In genomic region chr9:59464293-59464692, GRCm38 (mm10) we compare ENCODE assay signal across 26 mouse cellular contexts.
"Had no signal": no experiment of that assay in that cellular context is flagged by ENCODE, and none has a peak within 500 bp of the region (broad histone marks: within the 10 kb centered on the region; RNA-seq: fewer than 3 reads in every experiment).

No protein-coding gene starts in this region.

- H3K27me3 ChIP-seq: heart, embryonic 13.5 days; heart, embryonic 15.5 days; hindbrain, embryonic 13.5 days; hindbrain, embryonic 15.5 days; kidney, embryonic 15.5 days; limb, embryonic 13.5 days; limb, embryonic 15.5 days had no signal

- DNase-seq: forebrain, postnatal 0 days; gastrocnemius, postnatal 10 days; gastrocnemius, postnatal 25 days; heart, adult 11 months; heart, adult 2 months; heart, postnatal 14 days; heart, postnatal 36 days; kidney, adult 11 months; kidney, adult 2 months; kidney, adult 9 months; kidney, postnatal 14 days; kidney, postnatal 36 days; layer of hippocampus, adult 9-11 months; layer of hippocampus, postnatal 36 days; left cerebral cortex, postnatal 4 days had no signal

- H3K36me3 ChIP-seq: heart, embryonic 15.5 days; hindbrain, embryonic 13.5 days; hindbrain, embryonic 15.5 days; limb, embryonic 15.5 days had no signal

- H3K9ac ChIP-seq: forebrain, postnatal 0 days; heart, embryonic 13.5 days; heart, embryonic 15.5 days; hindbrain, embryonic 13.5 days; hindbrain, embryonic 15.5 days; kidney, embryonic 15.5 days; limb, embryonic 13.5 days; limb, embryonic 15.5 days had no signal

- H3K27ac ChIP-seq: heart, adult 2 months; heart, embryonic 13.5 days; heart, embryonic 15.5 days; hindbrain, embryonic 13.5 days; hindbrain, embryonic 15.5 days; hindbrain, postnatal 0 days; kidney, embryonic 15.5 days; kidney, postnatal 0 days; limb, embryonic 13.5 days; limb, embryonic 15.5 days had no signal

- H3K9me3 ChIP-seq: heart, embryonic 13.5 days; heart, embryonic 15.5 days; hindbrain, embryonic 13.5 days; hindbrain, embryonic 15.5 days; kidney, embryonic 15.5 days; limb, embryonic 13.5 days; limb, embryonic 15.5 days had no signal

- ATAC-seq: forebrain, postnatal 0 days; hindbrain, postnatal 0 days; intestine, embryonic 16.5 days had no signal

- H3K4me3 ChIP-seq: heart, adult 2 months; heart, embryonic 13.5 days; heart, embryonic 15.5 days; hindbrain, embryonic 13.5 days; hindbrain, embryonic 15.5 days; kidney, embryonic 15.5 days; limb, embryonic 13.5 days; limb, embryonic 15.5 days had no signal

- H3K4me1 ChIP-seq: hindbrain, embryonic 15.5 days; kidney, embryonic 15.5 days; limb, embryonic 15.5 days had no signal

- H3K4me2 ChIP-seq: heart, embryonic 11.5 days; heart, embryonic 13.5 days; heart, embryonic 15.5 days; hindbrain, embryonic 13.5 days; hindbrain, embryonic 15.5 days; kidney, embryonic 15.5 days; limb, embryonic 13.5 days; limb, embryonic 15.5 days had no signal
